Mouse (Mus musculus): Measurements from ENCODE around the gene Ctnnbip1.

DNA sequence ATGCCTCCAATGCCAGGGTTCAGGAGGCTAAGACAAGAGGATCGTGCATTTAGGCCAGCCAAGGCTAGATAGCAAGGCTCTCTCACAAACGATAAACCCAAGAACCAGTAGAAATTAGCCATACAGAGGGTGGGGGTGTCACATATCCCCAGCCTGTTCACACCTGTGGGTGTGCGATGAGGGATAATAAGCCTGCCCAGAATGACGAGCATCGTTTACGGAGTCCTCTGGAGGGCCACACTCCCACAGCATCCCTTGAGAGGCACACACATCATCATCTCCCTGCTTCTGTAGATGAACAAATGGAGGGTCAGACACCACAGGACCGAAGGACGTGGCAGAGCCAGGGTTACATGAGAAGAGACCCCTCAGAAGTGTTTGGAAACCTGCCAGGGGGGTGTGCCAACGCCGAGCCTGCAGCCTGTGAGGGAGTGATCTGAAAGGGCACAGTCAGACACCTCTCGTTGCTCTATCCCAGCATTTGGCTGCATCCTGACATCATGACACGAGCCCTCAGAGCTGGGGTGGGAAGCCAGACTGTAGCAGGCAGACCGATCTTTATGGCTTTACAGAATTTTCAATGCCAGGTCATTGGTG is 60.1 kb downstream of the Ctnnbip1 start:
- TF ChIP-seq POLR2A (IDR thresholded peaks at IDR 0.05; ENCODE audit: insufficient read length, low read depth) (no peak), TCF12 (IDR thresholded peaks at IDR 0.05; ENCODE audit: insufficient read depth, poor library complexity, severe bottlenecking) (no peak), REST (IDR thresholded peaks at IDR 0.05; ENCODE audit: insufficient read depth, insufficient read length) (no peak), E2F4 (IDR thresholded peaks at IDR 0.05; ENCODE audit: insufficient read depth) (no peak), SRF (IDR thresholded peaks at IDR 0.05; ENCODE audit: control insufficient read depth, insufficient read length, low read depth) (no peak), MYOG (IDR thresholded peaks at IDR 0.05; ENCODE audit: control insufficient read depth in 1 of 3, insufficient read depth in 1 of 3, insufficient read length in 2 of 3, low read depth in 2 of 3) (no peak), POLR2AphosphoS2 (IDR thresholded peaks at IDR 0.05; ENCODE audit: insufficient read length, low read depth) (no peak), USF1 (IDR thresholded peaks at IDR 0.05; ENCODE audit: low read depth) (no peak), MYOD1 (IDR thresholded peaks at IDR 0.05; ENCODE audit: control insufficient read depth in 1 of 3, insufficient read length in 2 of 3, low read depth in 2 of 3) (no peak), TCF3 (IDR thresholded peaks at IDR 0.05; ENCODE audit: insufficient read length, low read depth) (no peak)
